Mouse (Mus musculus): ENCODE results near the gene Rnaseh2a. TPM values are rescaled to one million over a fixed set of nuclear protein-coding genes. Genes with fewer than 3 reads are reported as not detected.
A peak's percentile ranks its signal among the peaks of the same experiment; 100 is the strongest.

The Rnaseh2a gene
- polyA plus RNA-seq, 1 experiment from 2014 or later: 147 TPM

DNA sequence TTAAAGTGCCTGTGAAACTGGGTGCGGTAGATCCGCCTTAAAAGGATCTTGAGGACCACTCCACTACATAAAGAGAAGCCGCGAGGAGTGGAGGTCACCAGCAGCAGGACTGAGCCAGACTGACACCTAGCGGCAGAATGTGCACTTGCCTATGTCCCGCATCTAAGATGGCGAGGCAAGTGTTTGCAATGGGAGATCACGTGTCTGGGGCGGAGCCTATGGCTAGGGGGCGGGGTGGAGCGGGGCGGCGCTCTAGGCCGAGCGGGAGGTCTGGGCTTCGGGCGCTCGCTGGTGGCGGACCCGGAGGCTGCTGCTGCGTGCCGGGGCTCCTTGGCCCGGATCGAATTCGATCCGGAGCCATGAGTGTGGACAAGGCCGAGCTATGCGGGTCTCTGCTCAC, 20.8 kb upstream of the Rnaseh2a start, which contains the start of gene Hook2:
TSS of gene Hook2 (plus strand) at position 255 of the 400 bp plus-strand sequence.
- H3K36me3 ChIP-seq (replicated peaks): 0 out of 2 replicates have a peak, but pooled peaks cover 4% of the 10 kb centered on the region
- under 1% methylated on average over 28 of the region's 28 CpGs for WGBS
- H3K9me3 ChIP-seq: no peaks in the 10 kb centered on the region
- H3K4me1 ChIP-seq: peaks cover 36% of the 10 kb centered on the region
- peak; percentile 97 for DNase-seq (ENCODE audit: low spot score)
- peak within 1 kb of the TSS; percentile 71 for H3K4me3 ChIP-seq
- peaks cover 43% of the 10 kb centered on the region for H3K27me3 ChIP-seq (replicated peaks; ENCODE audit: low read depth, poor library complexity, severe bottlenecking)
- peak within 1 kb of the TSS; percentile 90 for H3K27ac ChIP-seq (replicated peaks)

DNA sequence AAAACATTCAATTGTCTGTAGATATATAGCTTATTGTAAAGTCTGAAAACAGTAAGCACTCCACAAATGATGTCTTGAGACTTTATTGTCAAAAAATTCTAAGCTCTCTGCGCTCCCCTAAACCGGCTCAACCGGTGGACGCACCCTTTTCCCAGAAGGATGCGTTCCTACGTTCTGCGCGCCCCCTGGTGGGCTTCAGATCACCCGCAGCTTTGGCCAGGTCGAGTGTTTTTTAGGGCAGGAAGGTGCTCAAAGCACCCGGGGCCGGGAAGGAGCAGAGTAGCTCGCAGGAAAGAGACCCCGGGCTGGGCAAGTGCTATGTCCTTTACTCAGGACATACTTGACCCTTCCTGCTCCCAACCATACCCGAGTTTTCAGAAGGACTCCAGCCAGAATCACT, 20.2 kb upstream of the Rnaseh2a start:
- DNase-seq (ENCODE audit: low spot score): peak; percentile 93
- peak overlapping the region; percentile 71 for H3K4me3 ChIP-seq
- WGBS: under 1% methylated on average over 15 of the region's 15 CpGs
- peaks cover 40% of the 10 kb centered on the region for H3K4me1 ChIP-seq
- 0 out of 2 replicates have a peak, but pooled peaks cover 1% of the 10 kb centered on the region for H3K36me3 ChIP-seq (replicated peaks)
- H3K9me3 ChIP-seq: no peaks in the 10 kb centered on the region
- peak overlapping the region; percentile 90 for H3K27ac ChIP-seq (replicated peaks)
- H3K27me3 ChIP-seq (replicated peaks; ENCODE audit: low read depth, poor library complexity, severe bottlenecking): peaks cover 39% of the 10 kb centered on the region

DNA sequence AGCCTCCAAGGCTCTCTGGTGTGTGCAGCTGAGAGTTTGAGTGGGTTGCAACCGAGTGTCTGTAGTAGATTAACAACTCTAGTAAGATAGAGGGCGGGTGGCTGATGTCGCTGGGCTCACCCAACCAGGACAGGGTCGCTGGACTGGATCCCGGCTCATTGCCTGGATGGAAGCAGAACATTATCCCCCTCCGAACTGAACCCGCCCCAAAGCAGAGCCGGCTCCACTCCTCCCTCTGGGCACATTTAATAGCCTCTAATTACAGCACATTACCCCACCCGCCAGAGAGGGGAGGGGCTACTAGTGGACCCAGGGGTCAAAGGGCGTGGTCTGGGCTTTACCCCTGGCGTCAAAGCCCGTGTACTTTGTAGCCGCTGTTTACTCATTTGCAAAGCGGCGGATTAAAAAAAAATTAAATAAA, 19.8 kb upstream of the Rnaseh2a start:
- H3K27me3 ChIP-seq (replicated peaks; ENCODE audit: low read depth, poor library complexity, severe bottlenecking): peaks cover 38% of the 10 kb centered on the region

DNA sequence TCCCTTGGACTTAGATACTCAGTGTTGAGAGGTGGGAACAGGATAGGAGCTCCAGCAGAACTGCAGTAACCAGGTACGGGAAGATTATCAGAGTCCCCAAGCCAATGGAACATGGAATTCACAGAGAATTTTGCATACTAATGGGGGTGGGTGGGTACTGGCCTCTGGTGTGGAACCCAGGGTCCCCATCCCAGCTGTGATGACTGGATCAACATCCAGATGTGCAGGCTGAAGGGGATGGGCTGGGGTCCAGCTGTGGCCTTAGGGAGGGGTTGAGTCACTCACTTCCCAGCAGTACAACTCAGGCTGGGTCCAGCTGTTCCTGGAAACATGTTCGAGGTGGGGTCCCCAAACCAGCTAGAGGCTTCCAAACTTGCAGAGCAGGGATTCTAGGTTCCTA, 18.3 kb upstream of the Rnaseh2a start:
- Histone ChIP-seq H3K9me3 (no peaks in the 10 kb centered on the region), H3K27me3 (replicated peaks; ENCODE audit: low read depth, poor library complexity, severe bottlenecking) (peaks cover 32% of the 10 kb centered on the region), H3K36me3 (replicated peaks) (no peaks in the 10 kb centered on the region), H3K4me1 (peaks cover 54% of the 10 kb centered on the region), H3K27ac (replicated peaks) (no peak overlapping the region), H3K4me3 (no peak overlapping the region)
- no peak for DNase-seq (ENCODE audit: low spot score)
- WGBS: 74% methylated on average over 2 of the region's 2 CpGs

More for the DNA sequence above, 19.8 kb upstream of the Rnaseh2a start:
- WGBS: 8% methylated on average over 15 of the region's 15 CpGs
- peak overlapping the region; percentile 71 for H3K4me3 ChIP-seq
- H3K36me3 ChIP-seq (replicated peaks): no peaks in the 10 kb centered on the region
- peak; percentile 55 for DNase-seq (ENCODE audit: low spot score)
- H3K27ac ChIP-seq (replicated peaks): peak overlapping the region; percentile 54; the same call in 1 of the 2 replicates
- peaks cover 45% of the 10 kb centered on the region for H3K4me1 ChIP-seq
- H3K9me3 ChIP-seq: no peaks in the 10 kb centered on the region

DNA sequence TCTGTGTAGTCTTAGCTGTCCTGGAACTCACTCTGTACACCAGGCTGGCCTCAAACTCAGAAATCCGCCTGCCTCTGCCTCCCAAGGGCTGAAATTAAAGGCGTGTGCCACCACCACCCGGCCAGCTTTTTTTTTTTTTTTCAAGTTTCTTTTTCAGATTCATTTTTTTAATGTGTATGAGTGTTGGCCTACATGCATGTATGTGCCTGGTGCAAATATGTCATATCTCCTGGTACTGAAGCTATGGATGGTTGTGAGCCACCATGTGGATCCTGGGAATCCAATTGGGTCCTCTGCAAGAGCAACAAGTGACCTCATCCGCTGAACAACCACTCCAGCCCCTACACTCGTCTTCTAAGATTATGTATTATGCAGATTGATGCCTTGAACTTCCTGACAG, 17.8 kb upstream of the Rnaseh2a start:
- Histone ChIP-seq H3K27ac (replicated peaks) (no peak overlapping the region), H3K9me3 (no peaks in the 10 kb centered on the region), H3K27me3 (replicated peaks; ENCODE audit: low read depth, poor library complexity, severe bottlenecking) (peaks cover 37% of the 10 kb centered on the region), H3K4me1 (peaks cover 59% of the 10 kb centered on the region), H3K36me3 (replicated peaks) (no peaks in the 10 kb centered on the region), H3K4me3 (no peak overlapping the region)
- DNase-seq (ENCODE audit: low spot score): no peak
- WGBS: 83% methylated on average over 5 of the region's 5 CpGs

DNA sequence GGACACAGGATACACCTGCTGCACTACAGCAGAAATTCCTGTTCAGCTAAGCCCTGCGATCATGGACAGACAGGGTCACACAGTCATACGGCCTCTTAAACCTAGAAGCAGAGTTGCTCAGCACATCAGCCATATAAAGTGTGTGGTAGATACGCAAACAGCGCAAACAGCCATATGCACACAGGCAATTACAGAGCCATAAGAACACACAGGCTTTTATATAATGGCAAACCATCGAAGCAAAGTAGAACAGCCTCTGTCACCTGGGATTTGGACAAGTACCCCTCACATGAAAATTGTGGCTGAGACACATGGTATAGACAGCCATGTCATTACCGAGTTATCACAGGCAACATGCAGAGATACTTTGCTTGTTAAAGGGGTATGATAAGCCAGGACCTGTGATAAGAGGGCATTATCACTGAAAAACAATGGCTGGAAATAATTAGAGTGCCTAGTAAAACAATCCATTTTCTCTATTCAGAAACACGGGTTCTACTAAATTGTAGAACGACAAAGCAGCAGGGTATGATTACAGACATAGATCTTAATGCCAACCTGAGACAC, 16.9 kb upstream of the Rnaseh2a start:
- H3K9me3 ChIP-seq: no peaks in the 10 kb centered on the region
- H3K4me1 ChIP-seq: peaks cover 68% of the 10 kb centered on the region
- DNase-seq (ENCODE audit: low spot score): no peak
- 42% methylated on average over 8 of the region's 8 CpGs for WGBS
- peak overlapping the region; percentile 85 for H3K27ac ChIP-seq (replicated peaks)
- no peaks in the 10 kb centered on the region for H3K36me3 ChIP-seq (replicated peaks)
- H3K4me3 ChIP-seq: peak overlapping the region; percentile 71
- H3K27me3 ChIP-seq (replicated peaks; ENCODE audit: low read depth, poor library complexity, severe bottlenecking): peaks cover 44% of the 10 kb centered on the region

DNA sequence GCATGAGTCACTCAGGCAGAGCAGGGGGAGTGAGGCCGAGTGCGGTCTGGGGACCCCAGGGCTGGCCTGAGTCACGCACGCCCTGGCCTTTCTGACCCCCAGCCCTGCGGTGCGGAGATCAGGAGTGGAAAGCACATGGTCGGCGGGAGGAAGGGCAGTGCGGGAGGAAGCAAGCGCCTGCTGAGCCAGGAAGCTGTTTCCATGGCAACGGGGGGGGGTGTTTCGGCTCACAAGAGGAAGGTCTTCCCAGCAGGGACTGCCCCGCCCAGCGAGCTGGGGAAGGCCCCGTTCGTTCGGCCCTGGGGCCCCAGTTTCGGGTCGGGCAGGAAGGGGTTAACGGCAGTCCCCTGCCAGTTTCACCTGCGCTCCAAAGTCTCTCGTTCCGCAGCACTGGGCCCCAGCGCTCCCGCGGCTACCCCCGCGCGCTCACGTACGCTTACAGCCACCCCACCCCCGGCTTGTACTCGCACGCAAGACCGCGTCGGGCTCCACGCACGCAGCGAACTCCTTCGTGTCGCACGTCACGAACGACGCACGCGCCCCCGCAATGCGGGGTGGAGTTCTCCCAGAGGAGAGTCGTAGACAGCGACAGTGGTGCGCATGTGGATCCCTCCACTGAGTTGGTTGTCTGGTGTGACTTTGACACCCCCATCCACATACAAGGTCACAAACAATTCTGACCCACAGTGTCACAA, 16.3 kb upstream of the Rnaseh2a start:
- Histone ChIP-seq H3K4me3 (peak overlapping the region; percentile 71), H3K27me3 (replicated peaks; ENCODE audit: low read depth, poor library complexity, severe bottlenecking) (peaks cover 49% of the 10 kb centered on the region), H3K4me1 (peaks cover 68% of the 10 kb centered on the region), H3K27ac (replicated peaks) (peak overlapping the region; percentile 85), H3K36me3 (replicated peaks) (no peaks in the 10 kb centered on the region), H3K9me3 (no peaks in the 10 kb centered on the region)
- DNase-seq (ENCODE audit: low spot score): peak; percentile 91
- WGBS: under 1% methylated on average over 53 of the region's 53 CpGs

DNA sequence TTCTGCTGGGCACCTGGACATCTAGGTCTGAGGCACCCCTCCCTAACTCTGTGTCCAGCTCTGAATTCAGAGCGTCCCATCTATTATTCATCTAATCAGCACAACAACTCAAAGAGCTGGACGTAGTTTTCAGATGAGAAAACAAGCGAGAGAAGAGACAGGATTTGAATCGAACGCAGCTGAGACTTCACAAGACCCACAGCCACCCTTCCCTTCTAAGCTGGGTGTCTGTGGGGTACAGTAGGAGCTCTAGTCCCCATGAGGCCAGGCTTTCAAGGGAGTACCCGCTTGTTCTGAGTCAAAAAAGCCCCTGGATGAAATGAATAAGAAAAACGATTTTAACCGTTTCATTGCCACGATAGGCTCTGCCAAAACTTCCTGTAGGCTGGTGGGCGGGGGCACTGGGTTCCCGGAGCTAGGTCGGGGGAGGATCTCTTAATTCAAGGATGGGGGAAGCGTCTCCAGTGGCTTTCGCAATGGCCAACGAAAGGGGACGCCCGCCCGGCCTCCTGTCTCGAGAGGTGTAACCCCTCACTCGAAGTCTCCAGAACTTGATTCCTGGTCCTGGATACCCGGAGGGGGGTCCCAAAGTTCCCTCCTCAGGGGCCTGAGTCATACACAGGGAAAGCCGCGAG, 15.6 kb upstream of the Rnaseh2a start:
- peaks cover 68% of the 10 kb centered on the region for H3K4me1 ChIP-seq
- H3K27me3 ChIP-seq (replicated peaks; ENCODE audit: low read depth, poor library complexity, severe bottlenecking): peaks cover 55% of the 10 kb centered on the region
- peak overlapping the region; percentile 71 for H3K4me3 ChIP-seq
- under 1% methylated on average over 23 of the region's 23 CpGs for WGBS
- no peak for DNase-seq (ENCODE audit: low spot score)
- no peaks in the 10 kb centered on the region for H3K36me3 ChIP-seq (replicated peaks)
- no peaks in the 10 kb centered on the region for H3K9me3 ChIP-seq
- H3K27ac ChIP-seq (replicated peaks): peak overlapping the region; percentile 85

DNA sequence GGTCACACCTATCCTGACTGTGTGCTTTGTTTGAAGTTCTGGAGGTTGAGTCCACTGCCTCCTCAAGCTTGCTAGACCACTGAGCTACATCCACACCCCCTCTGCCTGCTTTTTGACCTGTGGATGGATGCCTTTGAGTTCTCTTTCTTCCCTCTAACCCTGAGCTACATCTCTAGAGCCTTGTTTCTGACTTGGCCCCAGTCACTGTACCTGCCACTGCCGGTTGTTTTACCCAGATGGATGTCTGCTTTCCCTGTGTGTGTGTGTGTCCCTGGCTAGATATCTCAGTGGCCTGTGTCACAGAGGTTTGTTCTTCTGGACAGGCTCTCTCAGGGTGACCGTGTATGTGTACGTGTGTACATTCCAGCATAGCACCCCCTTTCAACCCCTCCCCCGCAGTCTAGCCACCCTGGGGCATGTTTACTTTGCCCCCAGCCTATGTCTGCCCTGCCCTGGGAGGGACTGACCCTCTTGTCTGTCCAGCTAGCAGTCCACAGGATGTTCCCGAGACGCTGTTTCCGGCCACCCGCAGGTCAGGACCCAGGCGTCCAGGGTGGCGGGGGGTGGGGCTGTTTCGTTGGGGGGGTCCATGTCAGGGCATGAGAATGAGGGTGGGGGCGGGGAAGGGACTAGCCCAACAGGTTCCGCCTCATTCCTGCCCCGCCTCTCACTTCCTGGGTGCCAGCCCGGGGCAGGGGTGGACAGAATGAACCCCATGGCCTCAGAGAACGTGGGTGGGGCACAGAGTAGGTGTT, 14.9 kb upstream of the Rnaseh2a start:
- peak overlapping the region; percentile 85 for H3K27ac ChIP-seq (replicated peaks)

DNA sequence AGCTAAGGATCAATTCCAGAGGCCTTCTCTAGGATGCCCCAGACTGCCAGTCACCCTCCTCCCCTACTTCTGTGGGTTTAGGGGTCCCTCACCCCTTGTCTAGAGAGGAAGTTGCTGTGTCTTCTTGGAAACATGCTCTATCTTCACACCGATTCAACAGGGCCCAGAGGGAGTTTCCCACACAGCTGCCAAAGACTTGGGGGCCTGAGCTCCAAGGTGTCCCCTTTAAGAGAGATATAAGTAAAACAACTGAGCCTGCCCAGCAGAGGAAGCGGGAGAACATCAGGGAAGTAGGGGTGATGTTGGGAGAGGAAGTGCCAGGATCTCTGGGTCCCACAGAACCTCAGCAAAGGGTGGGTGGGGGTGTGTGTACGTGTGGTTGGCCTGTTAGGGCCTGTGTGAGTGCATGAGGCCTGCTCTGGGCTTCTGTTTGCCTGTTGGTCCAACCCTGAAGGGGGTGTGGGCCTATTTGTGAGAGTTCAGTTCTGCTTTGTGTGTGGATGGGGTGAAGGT, 13.0 kb upstream of the Rnaseh2a start:
- Histone ChIP-seq H3K4me1 (peaks cover 85% of the 10 kb centered on the region), H3K36me3 (replicated peaks) (no peaks in the 10 kb centered on the region), H3K9me3 (no peaks in the 10 kb centered on the region), H3K4me3 (no peak overlapping the region), H3K27ac (replicated peaks) (peak overlapping the region; percentile 30; the same call in 1 of the 2 replicates), H3K27me3 (replicated peaks; ENCODE audit: low read depth, poor library complexity, severe bottlenecking) (peaks cover 72% of the 10 kb centered on the region)
- DNase-seq (ENCODE audit: low spot score): no peak
- 72% methylated on average over 3 of the region's 3 CpGs for WGBS

More for the DNA sequence above, 14.9 kb upstream of the Rnaseh2a start:
- Histone ChIP-seq H3K27me3 (replicated peaks; ENCODE audit: low read depth, poor library complexity, severe bottlenecking) (peaks cover 61% of the 10 kb centered on the region), H3K4me1 (peaks cover 72% of the 10 kb centered on the region), H3K36me3 (replicated peaks) (no peaks in the 10 kb centered on the region), H3K9me3 (no peaks in the 10 kb centered on the region), H3K4me3 (peak overlapping the region; percentile 71)
- WGBS: 3% methylated on average over 16 of the region's 16 CpGs
- DNase-seq (ENCODE audit: low spot score): peak; percentile 42

DNA sequence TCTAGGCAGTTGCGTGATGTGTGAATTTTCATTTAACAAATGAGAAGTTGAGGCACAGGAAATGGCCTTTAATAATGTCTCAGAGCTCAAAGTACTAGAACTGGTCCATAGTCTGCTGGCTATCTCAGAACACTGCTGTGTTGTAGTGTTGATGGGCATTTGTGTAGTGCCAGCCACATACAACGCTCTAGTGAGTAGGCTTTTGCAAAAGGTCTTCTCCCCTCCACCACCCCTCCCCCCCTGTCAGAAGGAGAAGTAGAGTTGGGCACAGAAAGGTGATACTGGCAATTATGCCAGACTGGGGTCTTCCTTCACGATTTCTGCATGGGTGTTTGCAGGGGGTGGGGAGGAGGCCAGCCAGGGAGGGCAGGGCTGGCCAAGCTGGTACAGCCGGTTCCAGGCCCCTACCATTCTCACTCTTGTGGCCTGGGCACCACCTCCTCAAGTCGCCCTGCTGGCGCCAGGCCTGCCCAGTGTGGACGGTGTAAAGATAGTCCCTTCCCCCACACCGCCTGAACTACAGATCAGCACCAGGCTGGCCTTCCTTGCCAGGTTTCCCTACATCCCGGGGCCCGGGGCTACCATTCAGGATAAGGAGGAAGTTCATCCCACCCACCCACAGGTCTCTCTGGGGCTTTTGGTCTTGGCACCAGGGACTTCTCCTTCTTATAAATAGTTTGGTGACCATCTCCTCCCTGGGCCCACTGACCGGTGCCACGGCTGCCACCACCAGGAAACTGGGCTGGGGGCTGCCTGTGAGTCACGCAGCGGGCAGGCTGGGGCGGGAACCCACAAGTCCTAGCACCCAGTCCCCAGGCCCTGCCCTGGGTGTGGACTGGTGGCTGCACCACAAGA, 12.3 kb upstream of the Rnaseh2a start:
- DNase-seq (ENCODE audit: low spot score): no peak
- Histone ChIP-seq H3K9me3 (no peaks in the 10 kb centered on the region), H3K36me3 (replicated peaks) (no peaks in the 10 kb centered on the region), H3K27me3 (replicated peaks; ENCODE audit: low read depth, poor library complexity, severe bottlenecking) (peaks cover 72% of the 10 kb centered on the region), H3K4me1 (peaks cover 92% of the 10 kb centered on the region), H3K27ac (replicated peaks) (peak overlapping the region; percentile 69), H3K4me3 (peak overlapping the region; percentile 25; the same call in 1 of the 2 replicates)
- 75% methylated on average over 15 of the region's 15 CpGs for WGBS
